8 mouse cellular contexts compared by ENCODE assay signal in genomic region chr5:151367881-151368394, GRCm38 (mm10).
DNase-seq lines count a peak whose midpoint lies in the region; ATAC-seq and TF ChIP-seq lines count a peak whose summit lies in the region.

No protein-coding gene starts in this region.

- H3K4me1 ChIP-seq in cortical plate, adult 2 months (ENCODE audit: control insufficient read depth, insufficient read depth, low read length): no peaks in the 10 kb centered on the region; the same call in 1 of the 2 replicates
- peaks cover 6% of the 10 kb centered on the region for H3K4me1 ChIP-seq in heart, embryonic 12.5 days (replicated peaks)
- peaks cover 27% of the 10 kb centered on the region for H3K4me1 ChIP-seq in megakaryocyte, embryonic 14.5 days

- peak overlapping the region; percentile 50 for H3K4me3 ChIP-seq in C2C12 (ENCODE audit: insufficient read depth, poor library complexity, severe bottlenecking)
- peak overlapping the region; percentile 58 for H3K4me3 ChIP-seq in cortical plate, adult 2 months (ENCODE audit: insufficient read depth, low read length)
- H3K4me3 ChIP-seq in heart, embryonic 12.5 days: peak overlapping the region; percentile 50
- H3K4me3 ChIP-seq in megakaryocyte, embryonic 14.5 days (replicated peaks): peak overlapping the region; percentile 96

- peak; percentile 67 to 71 for DNase-seq in cerebellum, postnatal 14 days
- DNase-seq in cerebellum, adult 9-10 months: no peak
- peak; percentile 57 to 79 for DNase-seq in kidney, postnatal 36 days
- DNase-seq in telencephalon, adult 2 months (ENCODE audit: low read depth, low spot score): peak; percentile 32

- H3K36me3 ChIP-seq in C2C12 (ENCODE audit: control insufficient read depth, insufficient read depth): no peaks in the 10 kb centered on the region
- H3K36me3 ChIP-seq in heart, embryonic 12.5 days: no peaks in the 10 kb centered on the region
- no peaks in the 10 kb centered on the region for H3K36me3 ChIP-seq in megakaryocyte, embryonic 14.5 days (replicated peaks; ENCODE audit: low read length)

- WGBS in heart, embryonic 12.5 days: 12% methylated on average over 16 of the region's 16 CpGs

- TF ChIP-seq POLR2A in cortical plate, adult 2 months (IDR thresholded peaks at IDR 0.05; ENCODE audit: extremely low read depth, insufficient read depth, low read length): no peak

- no peaks in the 10 kb centered on the region for H3K79me3 ChIP-seq in C2C12 (ENCODE audit: low read depth)

- peak overlapping the region; percentile 72 for H3K4me2 ChIP-seq in heart, embryonic 12.5 days

- peak overlapping the region; percentile 79 for H3K27ac ChIP-seq in cortical plate, adult 2 months (ENCODE audit: insufficient read depth, low read length)
- H3K27ac ChIP-seq in heart, embryonic 12.5 days (ENCODE audit: poor library complexity, severe bottlenecking): peak overlapping the region; percentile 96

- peak overlapping the region; percentile 64 for H3K9ac ChIP-seq in heart, embryonic 12.5 days

- H3K27me3 ChIP-seq in C2C12 (ENCODE audit: control insufficient read depth, insufficient read depth, insufficient read length): no peaks in the 10 kb centered on the region
- H3K27me3 ChIP-seq in heart, embryonic 12.5 days (replicated peaks): no peaks in the 10 kb centered on the region
- H3K27me3 ChIP-seq in megakaryocyte, embryonic 14.5 days (replicated peaks): no peaks in the 10 kb centered on the region

- no peaks in the 10 kb centered on the region for H3K79me2 ChIP-seq in C2C12 (ENCODE audit: control insufficient read depth, insufficient read depth)

- no peak for TF ChIP-seq CTCF in C2C12 (IDR thresholded peaks at IDR 0.05; ENCODE audit: control insufficient read depth, insufficient read depth, insufficient read length)
- TF ChIP-seq CTCF in cortical plate, adult 2 months (IDR thresholded peaks at IDR 0.05; ENCODE audit: extremely low read depth, insufficient read depth, low read length): no peak

- ATAC-seq in heart, embryonic 12.5 days (ENCODE audit: insufficient number of reproducible peaks, low FRiP score): peak; percentile 23

- no peaks in the 10 kb centered on the region for H3K9me3 ChIP-seq in heart, embryonic 12.5 days (replicated peaks)
- H3K9me3 ChIP-seq in megakaryocyte, embryonic 14.5 days: no peaks in the 10 kb centered on the region

- H3ac ChIP-seq in C2C12 (ENCODE audit: control insufficient read depth, insufficient read length, low read depth): peak overlapping the region; percentile 55

TF ChIP-seq in C2C12, 6 proteins besides CTCF, POLR2A, EP300 and RAD21:
- TF ChIP-seq FOSL1 (IDR thresholded peaks at IDR 0.05; ENCODE audit: insufficient read depth, low read length, poor library complexity, severe bottlenecking): no peak
- no peak for TF ChIP-seq MYOG (IDR thresholded peaks at IDR 0.05; ENCODE audit: control insufficient read depth, extremely low read depth, insufficient read length)
- TF ChIP-seq USF1 (IDR thresholded peaks at IDR 0.05; ENCODE audit: low read depth): no peak
